Mouse (Mus musculus): ENCODE measurements around the gene Irx2.

GRCm38 (mm10) chr13:72608706-72609105 lies 19.9 kb upstream of the Irx2 start:
- TF ChIP-seq EP300 (IDR thresholded peaks at IDR 0.05; ENCODE audit: low read depth): no peak
- 0 out of 2 replicates have a peak, but pooled peaks have one; percentile 9 for TF ChIP-seq CTCF (IDR thresholded peaks at IDR 0.05; ENCODE audit: low read depth)
